Comparison of ENCODE assay signal across 27 mouse cellular contexts in genomic region chr1:95454246-95454645, GRCm38 (mm10).
DNase-seq lines count a peak whose midpoint lies in the region; TF ChIP-seq lines count a peak whose summit lies in the region.
"Had no signal": no experiment of that assay in that cellular context is flagged by ENCODE, and none has a peak within 500 bp of the region (broad histone marks: within the 10 kb centered on the region; RNA-seq: fewer than 3 reads in every experiment).

No protein-coding gene starts in this region.

- H3K4me3 ChIP-seq in gastrocnemius, adult 2 months: no peak overlapping the region
- H3K4me3 ChIP-seq in heart, embryonic 10.5 days: no peak overlapping the region
- H3K4me3 ChIP-seq: embryonic facial prominence, embryonic 12.5 days; erythroblast, embryonic 14.5 days; forebrain, embryonic 12.5 days; forebrain, embryonic 15.5 days; heart, embryonic 13.5 days had no signal

- no peak for DNase-seq in gastrocnemius, adult 2 months
- no peak for DNase-seq in gastrocnemius, postnatal 14 days
- peak; percentile 21 to 52 for DNase-seq in heart, adult 9 months (ENCODE audit: low spot score in 2 of 2)
- DNase-seq in heart, embryonic 10.5 days (ENCODE audit: low spot score): no peak
- peak; percentile 4 for DNase-seq in kidney, adult 9 months
- DNase-seq in kidney, postnatal 4 days: no peak
- DNase-seq in lung, postnatal 10 days: peak; percentile 5
- no peak for DNase-seq in lung, postnatal 4 days
- DNase-seq: adrenal gland, postnatal 10 days; adrenal gland, postnatal 36 days; B cell, adult 2 months; cerebellum, adult 18-20 months; cerebellum, adult 9-10 months; cerebellum, postnatal 14 days; gastrocnemius, postnatal 10 days; heart, adult 11 months; heart, postnatal 4 days had no signal

- H3K27ac ChIP-seq in gastrocnemius, adult 2 months: peak overlapping the region; percentile 63
- H3K27ac ChIP-seq in heart, embryonic 10.5 days: no peak overlapping the region
- H3K27ac ChIP-seq: embryonic facial prominence, embryonic 12.5 days; forebrain, embryonic 12.5 days; forebrain, embryonic 15.5 days; heart, embryonic 13.5 days; hindbrain, embryonic 14.5 days; hindbrain, postnatal 0 days had no signal

- H3K27me3 ChIP-seq in heart, embryonic 10.5 days (ENCODE audit: insufficient read depth, poor library complexity, severe bottlenecking): no peaks in the 10 kb centered on the region
- H3K27me3 ChIP-seq: CH12.LX; embryonic facial prominence, embryonic 12.5 days; forebrain, embryonic 12.5 days; forebrain, embryonic 15.5 days; heart, embryonic 13.5 days; Patski had no signal

- no peaks in the 10 kb centered on the region for H3K9me3 ChIP-seq in heart, embryonic 10.5 days
- H3K9me3 ChIP-seq: embryonic facial prominence, embryonic 12.5 days; forebrain, embryonic 12.5 days; forebrain, embryonic 15.5 days; G1E; heart, embryonic 13.5 days had no signal

- H3K36me3 ChIP-seq in heart, embryonic 10.5 days: no peaks in the 10 kb centered on the region
- H3K36me3 ChIP-seq: embryonic facial prominence, embryonic 12.5 days; forebrain, embryonic 12.5 days; forebrain, embryonic 15.5 days; G1E; heart, embryonic 13.5 days had no signal

- 60% methylated on average over 2 of the region's 2 CpGs for WGBS in heart, embryonic 10.5 days

- intact Hi-C loops in gastrocnemius, adult 2 months (cut with DNase I): loop anchor here (5.0 kb wide), 1 partner anchor 213 kb away; the partner anchor contains the start of gene St8sia4
- intact Hi-C loops in gastrocnemius, postnatal 14 days (cut with DNase I; ENCODE audit: low total_unique reads): no loop called here

- no peaks in the 10 kb centered on the region for H3K4me1 ChIP-seq in heart, embryonic 10.5 days
- H3K4me1 ChIP-seq: embryonic facial prominence, embryonic 12.5 days; forebrain, embryonic 12.5 days; forebrain, embryonic 15.5 days; heart, embryonic 13.5 days had no signal

- no peak for TF ChIP-seq CTCF in gastrocnemius, adult 2 months (IDR thresholded peaks at IDR 0.05)

Comparison
In these comparisons a context has a peak if more than half of its experiments do, and no peak if none do; other contexts are left out.
1. DNase-seq: peak in heart, adult 9 months (2 of 2), kidney, adult 9 months (single experiment) and lung, postnatal 10 days (single experiment); none in gastrocnemius, adult 2 months (single experiment), gastrocnemius, postnatal 14 days (single experiment), heart, embryonic 10.5 days (single experiment), kidney, postnatal 4 days (0 of 2) and lung, postnatal 4 days (0 of 2).